Mouse (Mus musculus): Measurements from ENCODE around the gene Ptprn. TPM values are rescaled to one million over a fixed set of nuclear protein-coding genes. Genes with fewer than 3 reads are reported as not detected.

Ptprn gene
- 15.8 and 19.2 TPM in 2 replicates for polyA plus RNA-seq (2015; fragmentation: Nextera tagmentation; extraction: Ambion mirVana)

DNA sequence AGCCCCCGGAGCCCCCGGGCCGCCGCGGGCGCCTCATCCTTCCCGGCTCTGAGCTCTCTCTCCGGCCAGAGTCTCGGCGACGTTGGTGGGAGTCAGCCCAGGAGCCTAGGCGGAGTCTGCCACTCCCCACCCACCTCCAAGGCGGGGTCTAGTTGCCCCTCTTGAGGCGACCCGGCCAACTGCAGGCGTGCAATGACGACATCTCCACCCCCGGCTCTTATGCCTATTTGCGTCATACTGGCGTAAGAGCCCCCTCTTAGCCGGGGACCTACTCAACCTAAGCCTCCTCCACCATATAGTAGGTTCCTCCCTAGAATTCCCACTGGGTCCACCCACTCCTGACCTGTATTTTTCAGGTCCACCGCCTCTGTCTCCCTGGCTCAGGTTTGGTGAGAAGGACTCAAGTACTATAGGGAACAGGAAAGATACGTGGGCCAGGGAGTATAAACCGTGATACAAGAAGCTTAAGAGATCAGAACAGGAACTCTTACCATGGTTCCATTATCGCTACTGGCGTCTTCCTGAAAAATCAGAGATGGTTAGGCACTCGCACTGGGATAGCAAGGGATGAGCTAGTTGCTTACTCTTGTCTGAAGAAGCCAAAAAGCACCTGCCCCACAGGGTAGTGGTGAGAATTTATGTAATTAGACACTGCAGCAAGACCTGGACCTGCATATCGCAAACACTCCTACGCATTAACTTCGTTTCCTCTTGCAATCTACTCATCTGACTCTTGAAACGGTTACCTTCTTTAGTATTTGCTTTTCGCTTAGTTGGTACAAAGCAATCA lies at the start of gene Ptprn:
Gene Ptprn (minus strand): TSS at position 412 of the 790 bp plus-strand sequence.
- Histone ChIP-seq H3K36me3 (no peaks in the 10 kb centered on the region), H3K27me3 (peaks cover 87% of the 10 kb centered on the region), H3K4me1 (replicated peaks) (peaks cover 20% of the 10 kb centered on the region), H3K9me3 (no peaks in the 10 kb centered on the region), H3K27ac (replicated peaks) (0 out of 2 replicates have a peak within 1 kb of the TSS, but pooled peaks have one; percentile 9), H3K4me2 (peak within 1 kb of the TSS; percentile 68), H3K9ac (peak within 1 kb of the TSS; percentile 76), H3K4me3 (peak within 1 kb of the TSS; percentile 54)
- ATAC-seq (ENCODE audit: low read depth): peak; percentile 88
- 11% methylated on average over 32 of the region's 32 CpGs for WGBS

GRCm38 (mm10) chr1:75311694-75312093 lies 47.4 kb upstream of the Ptprn start:
- H3K36me3 ChIP-seq: peaks cover 86% of the 10 kb centered on the region

DNA sequence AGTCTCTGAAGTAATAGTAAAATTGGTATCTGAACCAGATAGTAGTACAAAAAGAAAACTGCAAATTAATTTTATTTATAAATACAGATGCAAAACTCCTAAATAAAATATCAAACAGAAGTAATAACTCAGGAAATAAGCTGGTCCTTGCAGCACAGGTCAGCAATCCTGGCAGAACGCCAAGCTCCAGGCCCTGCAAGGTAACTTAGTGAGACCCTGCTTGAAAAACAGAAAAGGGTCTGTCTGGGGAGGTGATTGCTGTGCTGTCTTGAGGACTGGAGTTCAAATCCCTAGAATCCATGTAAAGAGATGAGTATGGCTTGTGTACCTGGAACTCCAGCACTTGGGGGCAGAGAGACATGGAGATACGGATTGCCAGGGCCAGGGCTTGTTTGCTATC lies 40.4 kb upstream of the Ptprn start:
- WGBS: 82% methylated on average over 2 of the region's 2 CpGs
- no peak overlapping the region for H3K9ac ChIP-seq
- no peaks in the 10 kb centered on the region for H3K9me3 ChIP-seq
- ATAC-seq (ENCODE audit: low read depth): no peak
- peaks cover 33% of the 10 kb centered on the region for H3K36me3 ChIP-seq
- no peaks in the 10 kb centered on the region for H3K4me1 ChIP-seq (replicated peaks)
- no peak overlapping the region for H3K4me2 ChIP-seq
- H3K27me3 ChIP-seq: no peaks in the 10 kb centered on the region
- H3K4me3 ChIP-seq: no peak overlapping the region
- no peak overlapping the region for H3K27ac ChIP-seq (replicated peaks)

More at GRCm38 (mm10) chr1:75311694-75312093, 47.4 kb upstream of the Ptprn start:
- Histone ChIP-seq H3K4me3 (no peak overlapping the region), H3K9me3 (no peaks in the 10 kb centered on the region), H3K9ac (no peak overlapping the region), H3K4me1 (replicated peaks) (peaks cover 10% of the 10 kb centered on the region), H3K27ac (replicated peaks) (no peak overlapping the region), H3K4me2 (no peak overlapping the region), H3K27me3 (no peaks in the 10 kb centered on the region)
- no peak for ATAC-seq (ENCODE audit: low read depth)
- 98% methylated on average over 6 of the region's 6 CpGs for WGBS

- H3K9ac ChIP-seq: no peak overlapping the region
- WGBS: 82% methylated on average over 5 of the region's 5 CpGs
- H3K4me3 ChIP-seq: no peak overlapping the region
- ATAC-seq (ENCODE audit: low read depth): no peak
- no peaks in the 10 kb centered on the region for H3K27me3 ChIP-seq
- H3K4me1 ChIP-seq (replicated peaks): peaks cover 18% of the 10 kb centered on the region
- no peak overlapping the region for H3K27ac ChIP-seq (replicated peaks)
- 0 out of 2 replicates have a peak, but pooled peaks cover 2% of the 10 kb centered on the region for H3K36me3 ChIP-seq
- no peak overlapping the region for H3K4me2 ChIP-seq
- H3K9me3 ChIP-seq: no peaks in the 10 kb centered on the region
Measured at GRCm38 (mm10) chr1:75294294-75294693, 30.0 kb upstream of the Ptprn start.

DNA sequence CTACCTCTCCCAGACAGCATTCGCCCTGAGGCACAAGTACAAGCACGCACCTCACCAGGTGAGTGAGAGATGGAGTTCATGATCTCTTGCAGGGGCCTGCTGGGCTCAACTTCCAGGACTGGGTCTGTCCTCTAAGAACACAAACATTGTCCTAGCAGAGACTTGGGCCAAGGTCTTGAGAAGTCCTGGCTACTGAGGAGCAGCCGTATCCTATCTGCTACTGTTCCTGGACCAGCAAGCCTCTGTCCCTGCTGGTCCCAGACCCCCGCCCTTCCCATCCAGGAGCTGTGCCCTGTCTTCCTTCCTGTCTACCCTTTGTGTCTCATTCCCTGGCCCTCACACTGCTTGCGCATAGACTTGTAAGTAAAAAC lies 29.0 kb upstream of the Ptprn start:
- no peak overlapping the region for H3K4me2 ChIP-seq
- H3K27ac ChIP-seq (replicated peaks): no peak overlapping the region
- H3K4me3 ChIP-seq: no peak overlapping the region
- 83% methylated on average over 5 of the region's 5 CpGs for WGBS
- no peaks in the 10 kb centered on the region for H3K27me3 ChIP-seq
- H3K4me1 ChIP-seq (replicated peaks): peaks cover 28% of the 10 kb centered on the region
- H3K9ac ChIP-seq: no peak overlapping the region
- H3K36me3 ChIP-seq: no peaks in the 10 kb centered on the region
- ATAC-seq (ENCODE audit: low read depth): no peak
- H3K9me3 ChIP-seq: no peaks in the 10 kb centered on the region

GRCm38 (mm10) chr1:75292476-75293330 lies 28.4 kb upstream of the Ptprn start:
- Histone ChIP-seq H3K36me3 (no peaks in the 10 kb centered on the region), H3K27ac (replicated peaks) (no peak overlapping the region), H3K9me3 (no peaks in the 10 kb centered on the region), H3K27me3 (no peaks in the 10 kb centered on the region), H3K4me2 (no peak overlapping the region), H3K9ac (no peak overlapping the region), H3K4me3 (no peak overlapping the region), H3K4me1 (replicated peaks) (peaks cover 34% of the 10 kb centered on the region)
- ATAC-seq (ENCODE audit: low read depth): no peak
- WGBS: 62% methylated on average over 12 of the region's 12 CpGs

- no peak overlapping the region for H3K4me3 ChIP-seq
- no peaks in the 10 kb centered on the region for H3K27me3 ChIP-seq
- no peak overlapping the region for H3K9ac ChIP-seq
- H3K27ac ChIP-seq (replicated peaks): no peak overlapping the region
- H3K4me2 ChIP-seq: no peak overlapping the region
- H3K9me3 ChIP-seq: no peaks in the 10 kb centered on the region
- no peaks in the 10 kb centered on the region for H3K36me3 ChIP-seq
- no peak for ATAC-seq (ENCODE audit: low read depth)
- WGBS: 83% methylated on average over 8 of the region's 8 CpGs
- peaks cover 34% of the 10 kb centered on the region for H3K4me1 ChIP-seq (replicated peaks)
Measured at GRCm38 (mm10) chr1:75291321-75291720, 27.0 kb upstream of the Ptprn start.

GRCm38 (mm10) chr1:75290582-75290981 lies 26.3 kb upstream of the Ptprn start:
- no peak overlapping the region for H3K4me2 ChIP-seq
- no peak overlapping the region; the same call in 1 of the 2 replicates for H3K9ac ChIP-seq
- H3K27ac ChIP-seq (replicated peaks): peak overlapping the region; percentile 94
- peak; percentile 25; the same call in 1 of the 2 replicates for ATAC-seq (ENCODE audit: low read depth)
- peaks cover 34% of the 10 kb centered on the region for H3K4me1 ChIP-seq (replicated peaks)
- no peaks in the 10 kb centered on the region for H3K9me3 ChIP-seq
- no peak overlapping the region for H3K4me3 ChIP-seq
- H3K27me3 ChIP-seq: no peaks in the 10 kb centered on the region
- no peaks in the 10 kb centered on the region for H3K36me3 ChIP-seq

DNA sequence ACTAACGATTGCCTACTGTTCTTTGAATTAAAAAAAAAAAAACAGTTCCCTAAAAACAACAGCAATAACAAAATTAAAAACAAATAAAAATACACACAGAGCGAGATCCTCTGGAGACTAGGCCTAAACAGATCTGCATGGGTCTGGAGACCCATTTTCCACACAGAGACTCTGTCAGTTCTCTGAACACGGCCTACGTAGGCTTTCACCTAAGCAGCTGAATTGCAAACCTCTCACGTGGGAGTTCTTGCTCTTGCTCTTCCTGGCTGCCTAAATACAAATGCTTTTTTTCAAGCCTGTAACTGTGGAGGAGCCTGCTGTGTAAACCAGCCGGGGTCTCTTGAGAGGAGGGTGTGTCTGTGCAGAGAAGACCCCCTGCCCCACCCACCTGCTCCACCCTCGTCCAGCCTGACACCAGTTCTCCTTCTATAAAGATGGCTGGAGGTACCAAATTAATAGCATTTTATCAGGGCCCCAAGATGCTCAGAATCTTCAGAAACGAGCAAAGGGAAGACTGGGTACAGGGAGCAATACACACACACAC lies 25.7 kb upstream of the Ptprn start:
- Histone ChIP-seq H3K4me1 (replicated peaks) (peaks cover 34% of the 10 kb centered on the region), H3K9me3 (no peaks in the 10 kb centered on the region), H3K9ac (peak overlapping the region; percentile 36), H3K4me2 (peak overlapping the region; percentile 28), H3K36me3 (no peaks in the 10 kb centered on the region), H3K27ac (replicated peaks) (peak overlapping the region; percentile 94), H3K4me3 (no peak overlapping the region), H3K27me3 (no peaks in the 10 kb centered on the region)
- WGBS: 24% methylated on average over 8 of the region's 8 CpGs
- peak; percentile 57; the same call in 1 of the 2 replicates for ATAC-seq (ENCODE audit: low read depth)

DNA sequence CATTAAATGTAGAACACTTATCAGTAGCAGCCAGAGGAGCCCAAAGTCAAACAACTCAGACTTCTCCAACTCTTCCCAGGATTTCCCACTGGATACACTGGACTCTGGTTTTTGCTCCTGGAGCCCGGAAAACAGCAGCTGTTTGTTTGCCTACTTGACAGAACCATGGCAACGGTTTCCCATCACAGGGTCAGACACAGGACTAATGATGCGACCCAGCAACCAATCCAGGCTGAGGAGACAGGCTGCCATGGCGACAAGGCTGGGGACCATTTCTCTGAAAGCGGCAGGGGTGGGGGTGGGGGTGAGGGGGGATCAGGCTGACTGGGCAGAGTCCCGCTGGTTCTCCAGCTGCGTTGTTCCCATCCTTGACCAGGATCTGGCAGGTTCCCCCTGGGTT lies 25.1 kb upstream of the Ptprn start:
- Histone ChIP-seq H3K4me2 (peak overlapping the region; percentile 28), H3K27me3 (no peaks in the 10 kb centered on the region), H3K27ac (replicated peaks) (peak overlapping the region; percentile 94), H3K9me3 (no peaks in the 10 kb centered on the region), H3K9ac (peak overlapping the region; percentile 36; the same call in 1 of the 2 replicates), H3K36me3 (no peaks in the 10 kb centered on the region), H3K4me1 (replicated peaks) (peaks cover 34% of the 10 kb centered on the region), H3K4me3 (no peak overlapping the region)
- ATAC-seq (ENCODE audit: low read depth): peak; percentile 91
- 3% methylated on average over 7 of the region's 7 CpGs for WGBS

GRCm38 (mm10) chr1:75284911-75285310 lies 20.6 kb upstream of the Ptprn start:
- WGBS: 87% methylated on average over 7 of the region's 7 CpGs

DNA sequence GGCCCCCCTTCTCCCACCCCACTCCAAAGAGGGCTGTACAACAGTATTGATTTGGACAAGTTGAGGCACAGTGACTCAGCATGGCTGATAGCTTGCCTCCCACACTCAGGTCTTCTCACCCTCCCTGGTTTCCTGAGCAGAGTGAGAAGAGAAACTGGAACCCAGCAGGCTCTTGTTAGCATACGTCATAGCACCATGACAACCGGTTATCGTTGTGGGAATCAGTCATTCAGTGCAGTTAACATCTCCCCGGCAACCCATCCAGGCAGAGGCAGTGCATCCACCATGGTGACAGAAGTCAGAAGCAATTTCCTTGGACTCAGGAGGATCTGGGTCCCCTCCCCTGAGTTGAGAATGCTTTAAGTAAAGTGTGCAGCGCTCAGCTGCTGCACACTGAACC lies 18.7 kb upstream of the Ptprn start:
- 64% methylated on average over 5 of the region's 5 CpGs for WGBS
- Histone ChIP-seq H3K4me1 (replicated peaks) (peaks cover 7% of the 10 kb centered on the region), H3K4me3 (no peak overlapping the region), H3K4me2 (no peak overlapping the region), H3K9ac (no peak overlapping the region), H3K9me3 (no peaks in the 10 kb centered on the region), H3K27me3 (peaks cover 11% of the 10 kb centered on the region), H3K27ac (replicated peaks) (no peak overlapping the region), H3K36me3 (no peaks in the 10 kb centered on the region)
- no peak for ATAC-seq (ENCODE audit: low read depth)

More at GRCm38 (mm10) chr1:75284911-75285310, 20.6 kb upstream of the Ptprn start:
- Histone ChIP-seq H3K27ac (replicated peaks) (no peak overlapping the region), H3K9ac (no peak overlapping the region), H3K9me3 (no peaks in the 10 kb centered on the region), H3K4me2 (no peak overlapping the region), H3K27me3 (no peaks in the 10 kb centered on the region), H3K4me1 (replicated peaks) (peaks cover 22% of the 10 kb centered on the region), H3K36me3 (no peaks in the 10 kb centered on the region), H3K4me3 (no peak overlapping the region)
- no peak for ATAC-seq (ENCODE audit: low read depth)
